11 mouse cellular contexts compared by ENCODE assay signal in genomic region chr5:115666366-115667065, GRCm38 (mm10). TPM values are rescaled to one million over a fixed set of nuclear protein-coding genes. Genes with fewer than 3 reads are reported as not detected.
DNase-seq lines count a peak whose midpoint lies in the region; ATAC-seq lines count a peak whose summit lies in the region.
"Had no signal": no experiment of that assay in that cellular context is flagged by ENCODE, and none has a peak within 500 bp of the region (broad histone marks: within the 10 kb centered on the region; RNA-seq: fewer than 3 reads in every experiment).

No protein-coding gene starts in this region.

- 58% methylated on average over 8 of the region's 8 CpGs for WGBS in embryonic facial prominence, embryonic 14.5 days
- 74% methylated on average over 8 of the region's 8 CpGs for WGBS in embryonic facial prominence, embryonic 10.5 days
- 60% methylated on average over 8 of the region's 8 CpGs for WGBS in neural tube, embryonic 15.5 days

- no peak overlapping the region for H3K27ac ChIP-seq in embryonic facial prominence, embryonic 14.5 days (replicated peaks; ENCODE audit: low read depth, low read length)
- H3K27ac ChIP-seq in embryonic facial prominence, embryonic 10.5 days (replicated peaks), result no peak overlapping the region
- peak overlapping the region; percentile 11; the same call in 1 of the 2 replicates for H3K27ac ChIP-seq in neural tube, embryonic 15.5 days (replicated peaks)
- H3K27ac ChIP-seq: lung, embryonic 15.5 days; midbrain, embryonic 15.5 days had no signal

- DNase-seq in embryonic facial prominence, embryonic 14.5 days (ENCODE audit: low spot score), result peak; percentile 35
- no peak for DNase-seq in embryonic facial prominence, embryonic 10.5 days (ENCODE audit: low spot score)
- peak; percentile 84 for DNase-seq in left cerebral cortex, postnatal 4 days
- DNase-seq in left cerebral cortex, adult 9 months (ENCODE audit: low spot score in 2 of 2), result no peak
- peak; percentile 83 for DNase-seq in cerebellum, adult 9-10 months
- no peak for DNase-seq in heart, postnatal 25 days (ENCODE audit: low spot score)
- DNase-seq in adrenal gland, postnatal 14 days, result no peak
- DNase-seq: heart, postnatal 10 days had no signal

- peak; percentile 30; the same call in 1 of the 2 replicates for ATAC-seq in embryonic facial prominence, embryonic 14.5 days (ENCODE audit: low read depth)
- ATAC-seq in neural tube, embryonic 15.5 days (ENCODE audit: low FRiP score), result no peak
- ATAC-seq: midbrain, embryonic 15.5 days had no signal

- no peak overlapping the region for H3K4me3 ChIP-seq in embryonic facial prominence, embryonic 14.5 days (ENCODE audit: low read depth, low read length)
- no peak overlapping the region for H3K4me3 ChIP-seq in embryonic facial prominence, embryonic 10.5 days
- H3K4me3 ChIP-seq in neural tube, embryonic 15.5 days (replicated peaks), result no peak overlapping the region
- H3K4me3 ChIP-seq: lung, embryonic 15.5 days; midbrain, embryonic 15.5 days had no signal

- H3K4me2 ChIP-seq in embryonic facial prominence, embryonic 14.5 days (ENCODE audit: low read depth, low read length), result no peak overlapping the region
- H3K4me2 ChIP-seq in neural tube, embryonic 15.5 days, result no peak overlapping the region
- H3K4me2 ChIP-seq: lung, embryonic 15.5 days; midbrain, embryonic 15.5 days had no signal

- intact Hi-C loops in left cerebral cortex, postnatal 4 days (cut with DNase I), result loop anchor here (5.0 kb wide), 1 partner anchor 51 kb away; no protein-coding TSS in a partner anchor
- intact Hi-C loops in heart, postnatal 25 days (cut with DNase I), result no loop called here

- H3K27me3 ChIP-seq in embryonic facial prominence, embryonic 14.5 days (replicated peaks; ENCODE audit: control insufficient read depth, insufficient read depth, low read length), result no peaks in the 10 kb centered on the region
- H3K27me3 ChIP-seq in embryonic facial prominence, embryonic 10.5 days (replicated peaks; ENCODE audit: low read depth, poor library complexity, severe bottlenecking), result no peaks in the 10 kb centered on the region
- no peaks in the 10 kb centered on the region for H3K27me3 ChIP-seq in neural tube, embryonic 15.5 days (replicated peaks)
- H3K27me3 ChIP-seq: lung, embryonic 15.5 days; midbrain, embryonic 15.5 days had no signal

- no peak overlapping the region for H3K9ac ChIP-seq in embryonic facial prominence, embryonic 14.5 days (ENCODE audit: low read depth, low read length)
- H3K9ac ChIP-seq in neural tube, embryonic 15.5 days (replicated peaks), result no peak overlapping the region
- H3K9ac ChIP-seq: lung, embryonic 15.5 days; midbrain, embryonic 15.5 days had no signal

- H3K36me3 ChIP-seq in embryonic facial prominence, embryonic 14.5 days (ENCODE audit: control insufficient read depth, insufficient read depth, low read length), result no peaks in the 10 kb centered on the region
- no peaks in the 10 kb centered on the region for H3K36me3 ChIP-seq in embryonic facial prominence, embryonic 10.5 days (replicated peaks)
- H3K36me3 ChIP-seq in neural tube, embryonic 15.5 days, result peaks cover 29% of the 10 kb centered on the region; the same call in 1 of the 2 replicates
- H3K36me3 ChIP-seq: lung, embryonic 15.5 days had no signal

- no peaks in the 10 kb centered on the region for H3K9me3 ChIP-seq in embryonic facial prominence, embryonic 14.5 days (ENCODE audit: control insufficient read depth, low read length)
- H3K9me3 ChIP-seq in embryonic facial prominence, embryonic 10.5 days, result no peaks in the 10 kb centered on the region
- H3K9me3 ChIP-seq in neural tube, embryonic 15.5 days (replicated peaks), result no peaks in the 10 kb centered on the region
- H3K9me3 ChIP-seq: lung, embryonic 15.5 days; midbrain, embryonic 15.5 days had no signal

- no peaks in the 10 kb centered on the region for H3K4me1 ChIP-seq in embryonic facial prominence, embryonic 14.5 days (ENCODE audit: control insufficient read depth, insufficient read depth, low read length)
- H3K4me1 ChIP-seq in embryonic facial prominence, embryonic 10.5 days, result peaks cover 23% of the 10 kb centered on the region
- H3K4me1 ChIP-seq in neural tube, embryonic 15.5 days, result peaks cover 4% of the 10 kb centered on the region; the same call in 1 of the 2 replicates
- H3K4me1 ChIP-seq: lung, embryonic 15.5 days had no signal

RNA-seq across cellular contexts. Expression of gene Rab35, which starts 34.8 kb away (rescaled TPM):
- 18.9 and 19.3 TPM in 2 replicates for polyA plus RNA-seq in embryonic facial prominence, embryonic 14.5 days (2014; fragmentation: Nextera tagmentation; extraction: Ambion mirVana)
- 14.9 and 15.1 TPM in 2 replicates for polyA plus RNA-seq in embryonic facial prominence, embryonic 10.5 days (2016; fragmentation: Nextera tagmentation; extraction: Ambion mirVana)
- 10 to 100 TPM; 93.8 to 97.7 TPM for total RNA-seq in left cerebral cortex, postnatal 4 days (2021)
- 20.8 and 21.1 TPM in 2 replicates for polyA plus RNA-seq in neural tube, embryonic 15.5 days (2015; fragmentation: Nextera tagmentation; extraction: Ambion mirVana)
- total RNA-seq in heart, postnatal 25 days (2021), result 10 to 100 TPM; 43.2 to 44.8 TPM
- total RNA-seq in adrenal gland, postnatal 14 days (2021), result 55.3 and 59.5 TPM in 2 replicates

Comparison
In these comparisons a context has a peak if more than half of its experiments do, and no peak if none do; other contexts are left out.
1. DNase-seq: peak in embryonic facial prominence, embryonic 14.5 days (single experiment), left cerebral cortex, postnatal 4 days (single experiment) and cerebellum, adult 9-10 months (single experiment); none in embryonic facial prominence, embryonic 10.5 days (single experiment), left cerebral cortex, adult 9 months (0 of 2), heart, postnatal 25 days (single experiment) and adrenal gland, postnatal 14 days (single experiment).